Mouse (Mus musculus) left cerebral cortex, adult 9 months (tissue): Measurements from ENCODE around the gene Zfp185.
"Not testable (repeated sequence)": the region's sequence is repeated elsewhere in the genome, so short reads cannot be mapped to it uniquely, and the experiment has no call there.

Experiments used
- DNase-seq, 2 experiments: peaks; one replicate each; pipeline ENCODE4 v3.0.0; 2022; ENCODE audit warnings: low spot score in 2 of 2

The Zfp185 gene

DNA sequence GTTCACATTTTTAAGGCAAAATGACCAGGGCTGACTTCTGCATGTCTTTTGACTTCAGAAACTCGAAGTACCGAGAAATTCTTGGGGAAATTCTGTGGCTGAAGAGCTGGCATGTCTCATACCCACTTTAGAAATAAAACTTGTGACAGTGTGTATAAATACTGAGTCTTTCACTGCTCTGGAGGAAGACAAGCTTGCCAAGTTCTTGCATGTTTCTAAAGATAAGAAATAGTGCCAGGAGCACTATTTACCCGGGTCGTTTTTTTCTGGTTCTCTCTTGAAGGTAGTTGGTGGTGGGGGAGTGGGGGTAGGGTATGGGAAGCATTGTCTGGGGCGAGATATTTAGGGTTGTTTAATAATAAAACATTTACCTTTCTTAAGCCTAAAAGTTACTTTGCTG lies 75.2 kb downstream of the Zfp185 start:
- no peak for DNase-seq

DNA sequence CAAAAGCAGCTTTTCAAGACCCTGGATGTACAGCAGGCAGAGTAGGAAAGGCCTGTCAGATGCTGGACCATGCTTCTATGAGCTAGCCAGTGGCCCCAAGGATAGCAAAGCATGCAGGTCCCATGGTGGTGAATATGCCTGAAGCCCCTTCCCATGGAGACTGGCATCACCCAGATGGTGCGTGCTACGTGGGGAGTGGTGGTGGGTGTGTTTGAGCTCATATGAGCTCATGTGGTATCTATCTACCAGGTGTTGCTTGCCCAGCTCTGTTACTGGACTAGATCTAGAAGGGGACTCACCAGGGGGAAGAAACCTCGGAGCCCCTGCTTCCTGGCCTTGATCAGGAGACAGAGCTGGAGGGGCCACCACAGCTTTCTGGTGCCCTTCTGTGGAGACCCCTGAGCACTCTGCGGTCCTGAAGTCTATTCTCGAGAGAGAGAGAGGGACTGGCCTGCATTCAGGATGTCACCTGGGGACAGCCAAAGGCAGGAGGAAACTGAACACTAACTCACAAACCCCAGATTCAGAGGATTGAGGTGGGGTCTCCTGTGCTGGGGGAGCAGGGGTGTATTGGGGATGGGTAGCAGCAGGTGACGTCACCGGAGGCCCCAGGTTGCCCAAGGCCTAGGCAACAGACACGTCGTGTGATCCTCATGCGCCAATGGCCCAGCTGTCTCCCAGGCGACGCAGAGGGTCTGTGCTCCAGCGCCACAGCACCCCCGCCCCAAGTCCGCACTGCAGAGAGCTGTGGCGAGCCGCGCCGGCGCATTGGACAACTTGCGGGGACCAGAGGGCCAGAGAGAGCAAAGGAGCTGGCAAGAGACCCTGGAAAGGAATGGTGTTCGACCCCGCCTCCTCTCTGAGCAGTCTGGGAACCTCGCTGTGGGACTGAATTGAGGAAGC lies 76.6 kb downstream of the Zfp185 start:
- DNase-seq = peak in 1 of 2 experiments; percentile 20

DNA sequence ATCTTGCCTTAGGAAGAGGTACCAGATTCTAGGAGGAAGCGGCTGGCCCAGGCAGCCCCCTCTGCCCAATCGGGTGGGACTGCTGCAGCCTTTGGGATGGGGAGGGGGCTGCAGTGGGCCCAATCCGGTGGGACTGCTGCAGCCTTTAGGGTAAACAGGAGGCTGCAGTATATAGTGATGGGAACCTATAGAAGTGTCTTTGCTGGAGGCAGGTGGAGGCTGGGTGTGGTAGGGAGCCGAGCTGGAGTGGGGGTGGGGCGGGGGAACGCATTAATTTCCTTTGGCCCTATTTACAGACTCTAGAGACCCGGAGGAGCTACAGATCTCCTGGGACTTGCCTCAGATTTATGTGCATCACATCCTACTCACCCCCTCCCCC lies 77.3 kb downstream of the Zfp185 start, which contains the start of gene Pnma3:
TSS of gene Pnma3 (plus strand) at position 373 of the 379 bp plus-strand sequence.
- DNase-seq = no peak

DNA sequence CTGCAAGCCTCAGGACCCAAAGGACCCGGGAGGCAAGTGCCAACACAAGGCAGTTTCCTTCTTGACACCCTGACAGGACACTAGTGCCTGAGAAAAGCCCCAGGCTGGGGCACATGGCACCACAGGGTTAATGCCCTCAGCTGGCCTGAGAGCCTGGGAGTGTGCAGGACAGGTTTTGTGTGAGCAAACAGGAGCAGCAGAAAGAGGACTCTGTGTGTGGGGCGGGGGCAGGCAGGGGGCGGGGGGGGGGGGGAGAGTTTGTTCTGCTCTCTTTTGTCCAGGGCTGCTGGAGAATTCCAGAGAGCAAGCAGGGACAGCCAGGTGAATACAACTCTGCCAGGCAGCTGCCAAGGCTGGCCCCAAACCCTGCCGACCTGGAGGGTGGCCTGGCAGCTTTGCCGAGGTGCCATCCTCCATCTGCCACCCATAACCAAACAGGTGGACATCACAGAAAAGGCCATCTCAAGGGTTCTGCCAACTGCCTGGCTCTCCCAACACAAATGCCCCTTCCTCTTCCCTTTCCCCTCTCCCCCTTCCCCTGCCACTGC lies 79.7 kb downstream of the Zfp185 start:
- not testable (repeated sequence) for DNase-seq
